Mouse (Mus musculus): ENCODE measurements at regions not wholly inside any gene's neighbourhood (a gene's known extent, or its start where the extent isn't known, plus 50 kb on each side); places are given as distances from the start of the nearest gene placed in this dataset.

DNA sequence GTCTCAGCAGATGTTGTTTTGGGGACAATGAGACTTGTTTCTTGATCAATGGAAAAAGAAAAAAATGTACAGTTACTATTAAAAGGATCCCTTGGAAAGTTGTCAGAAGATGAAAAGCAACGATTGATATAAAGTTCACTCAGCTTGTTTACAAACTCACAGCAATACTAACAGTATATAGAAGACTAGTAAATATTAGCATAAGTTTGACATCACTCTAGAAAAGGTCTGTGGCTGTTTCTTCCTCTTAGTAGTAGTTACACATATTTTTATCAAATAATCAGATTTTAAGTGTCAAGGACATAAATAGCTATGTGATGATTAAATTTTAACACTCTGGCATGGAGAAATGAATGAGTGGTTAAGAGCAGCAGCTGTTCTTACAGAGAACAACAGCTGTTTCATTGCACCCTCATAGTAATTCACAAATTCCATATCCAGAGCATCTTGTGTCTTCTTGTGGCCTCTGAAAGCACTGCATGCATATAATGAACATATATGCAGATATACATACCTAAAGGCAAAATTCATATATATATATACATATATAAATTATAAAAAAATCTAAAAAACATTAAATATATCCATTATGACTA lies 179.1 kb upstream of the Pcdh10 start:
- no peak for DNase-seq
- intact Hi-C loops (cut with DNase I) = no loop called here

DNA sequence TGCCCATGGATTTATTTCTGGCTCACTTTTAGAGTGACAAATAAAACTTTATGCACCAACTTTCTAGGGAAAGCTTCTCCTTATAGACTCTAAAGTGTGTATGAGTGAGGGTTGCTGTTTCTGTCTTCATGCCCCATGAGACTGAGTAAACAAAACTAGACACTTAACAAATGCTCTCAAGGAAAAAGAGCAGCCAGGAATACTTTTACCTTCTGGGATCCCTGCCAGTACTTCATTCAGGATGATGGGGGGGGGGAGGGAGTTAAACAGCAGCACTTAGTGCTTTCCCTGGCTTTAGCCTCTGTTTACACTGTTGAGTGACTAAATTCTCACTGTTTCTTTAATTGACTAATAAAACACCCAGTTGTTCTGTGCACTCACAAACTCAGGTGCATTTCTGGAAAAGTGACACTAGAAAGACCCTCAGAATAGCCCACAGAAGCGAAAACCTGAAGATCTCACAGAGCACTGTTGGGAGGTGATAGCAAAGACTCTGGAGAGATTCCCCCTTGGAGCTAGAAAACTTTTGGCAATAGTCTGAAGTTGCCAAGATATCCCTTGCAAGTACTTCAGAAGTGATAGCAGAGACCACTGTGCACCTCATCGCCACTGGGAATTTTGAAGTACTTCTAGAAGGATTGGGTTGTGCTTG lies 173.7 kb upstream of the Pcdh10 start:
- intact Hi-C loops (cut with DNase I) = no loop called here
- DNase-seq = no peak

DNA sequence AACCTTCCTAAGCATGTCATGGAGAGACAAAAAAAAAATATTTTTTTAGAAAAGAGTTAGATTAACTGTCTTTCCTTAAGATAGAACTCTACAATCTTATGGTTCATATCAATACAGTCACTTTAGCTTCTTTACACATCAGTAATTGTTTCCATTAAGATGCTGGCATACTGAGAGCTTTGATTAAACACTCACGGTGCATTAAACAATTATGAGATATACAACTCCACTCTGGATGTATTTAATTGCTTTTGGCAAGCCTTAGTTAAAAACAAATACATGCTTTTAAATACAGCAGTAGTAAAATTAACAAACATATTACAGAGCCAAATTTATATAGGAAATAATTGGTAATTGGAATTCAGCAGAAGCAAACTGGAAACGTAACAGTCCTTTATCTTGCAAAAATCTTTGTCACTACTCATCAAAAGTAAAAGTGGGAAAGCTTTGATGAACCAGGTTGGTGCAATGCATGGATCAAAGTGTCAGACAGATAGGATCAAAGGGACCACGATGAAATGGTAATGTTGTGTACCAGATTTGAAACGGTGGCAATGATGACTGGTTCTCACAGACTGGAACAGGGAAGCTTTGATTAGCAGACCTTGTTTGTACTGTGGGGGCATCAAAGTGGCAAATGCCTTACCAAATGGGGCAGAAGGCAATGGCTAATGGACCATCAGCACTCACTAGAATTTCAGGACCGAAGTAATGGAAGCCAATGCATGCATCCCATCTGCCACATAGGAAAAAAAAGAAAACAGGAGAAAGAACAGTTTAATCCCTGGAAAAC lies 146.4 kb upstream of the Pcdh10 start:
- intact Hi-C loops (cut with DNase I) = no loop called here
- DNase-seq = no peak

DNA sequence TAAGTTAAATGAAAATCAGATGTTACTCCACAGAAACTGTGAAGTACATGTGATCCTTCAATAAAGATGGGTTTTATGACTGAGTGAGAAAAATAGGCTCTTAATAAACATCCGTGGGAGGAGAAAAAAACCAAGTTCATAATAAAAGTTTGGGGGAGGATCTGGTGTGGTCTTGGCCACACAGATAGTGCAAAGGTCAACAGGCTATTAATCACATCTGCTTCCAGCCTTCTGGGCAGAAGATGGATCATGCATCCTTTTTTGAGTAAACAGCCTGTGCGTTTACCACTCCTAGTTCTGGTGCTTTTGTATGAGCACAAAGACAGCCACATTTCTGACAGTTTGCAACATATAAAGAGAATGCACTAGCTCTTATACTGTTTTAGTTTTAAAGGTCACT lies 139.7 kb upstream of the Pcdh10 start:
- DNase-seq = no peak
- intact Hi-C loops (cut with DNase I) = no loop called here

DNA sequence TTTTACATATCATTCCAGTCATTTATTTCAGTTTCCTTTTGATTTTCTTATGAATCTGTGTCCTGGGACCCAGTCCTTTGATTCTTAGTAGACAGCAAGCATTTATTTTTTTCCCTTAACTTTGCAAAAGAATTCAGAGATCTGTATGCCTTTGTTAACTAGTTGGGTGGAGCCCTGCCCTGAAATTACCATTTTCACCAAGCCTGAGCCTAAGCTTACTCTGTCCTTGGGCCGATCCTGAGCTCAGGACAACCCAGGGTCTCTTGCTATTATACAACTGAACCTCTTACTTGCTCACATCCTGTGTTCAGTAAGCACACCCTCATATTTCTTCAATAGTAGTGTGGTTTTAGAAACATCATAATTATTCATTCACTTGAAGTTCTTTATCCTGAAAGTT lies 132.7 kb upstream of the Pcdh10 start:
- intact Hi-C loops (cut with DNase I) = no loop called here
- DNase-seq = no peak

DNA sequence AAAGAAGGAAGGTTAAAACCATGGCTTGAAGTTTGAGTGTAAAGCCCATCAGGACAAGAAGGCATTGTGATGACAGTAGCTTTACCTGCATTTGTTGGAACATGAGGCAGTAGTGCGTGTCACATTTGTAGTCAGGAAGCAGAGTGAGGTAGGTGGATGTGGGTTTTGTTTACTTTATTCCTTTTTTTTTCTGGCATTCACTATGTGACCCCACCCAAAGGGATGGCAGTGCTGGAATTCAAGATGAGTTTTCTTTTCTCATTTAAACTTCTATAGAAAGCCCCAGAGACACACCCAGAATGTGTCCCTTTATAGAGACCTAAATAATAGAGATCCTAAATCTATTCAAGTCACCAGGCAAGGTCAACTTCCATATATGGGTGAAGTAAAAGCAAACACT lies 131.6 kb upstream of the Pcdh10 start:
- DNase-seq = no peak
- intact Hi-C loops (cut with DNase I) = no loop called here

DNA sequence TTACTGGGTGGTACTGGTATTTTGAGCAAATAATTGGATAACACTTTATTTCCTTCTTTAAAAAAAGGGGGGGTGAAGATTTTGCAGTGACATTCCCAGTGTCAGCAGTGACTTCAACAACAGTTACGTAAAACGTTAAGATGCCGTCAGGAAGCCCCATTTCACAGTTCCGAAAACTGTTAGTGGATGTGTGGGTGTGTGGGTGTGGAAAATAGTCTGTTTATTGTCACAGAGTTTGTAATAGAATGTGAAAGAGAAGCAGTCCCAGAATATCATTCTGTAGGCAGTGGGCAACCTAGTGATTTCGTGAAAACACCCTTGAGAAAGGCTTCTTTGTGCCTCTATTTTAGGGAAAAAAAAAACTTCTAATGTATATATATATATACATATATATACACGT lies 101.4 kb upstream of the Pcdh10 start:
- DNase-seq = no peak
- intact Hi-C loops (cut with DNase I) = no loop called here

DNA sequence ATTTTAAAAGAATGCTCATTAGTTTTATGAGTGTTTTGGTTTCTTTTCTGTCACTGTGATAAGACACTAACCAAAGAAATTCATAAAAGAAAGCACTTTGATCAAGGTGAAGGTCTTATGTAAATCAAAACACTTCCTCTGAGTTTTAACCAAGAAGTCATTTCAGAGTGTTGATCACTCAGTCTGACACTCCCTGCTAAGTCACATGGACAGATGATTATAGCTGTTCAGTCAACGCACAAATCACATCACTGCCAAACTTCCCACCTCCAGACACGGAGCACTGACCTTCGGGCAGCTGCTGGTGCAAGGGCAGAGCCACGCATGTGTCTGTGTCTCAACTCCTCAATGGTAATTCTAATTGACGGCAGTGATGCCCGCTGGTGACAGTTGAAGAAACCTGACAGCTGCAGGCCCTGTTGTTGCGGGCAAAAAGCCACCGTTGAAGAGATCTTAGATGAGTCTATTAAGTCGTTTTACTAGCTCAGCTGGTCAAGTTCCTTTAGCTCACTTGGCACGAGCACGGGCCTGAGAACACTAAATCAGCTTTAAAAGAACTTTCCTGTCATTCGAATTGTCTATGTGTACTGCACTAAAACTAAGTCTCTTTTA lies 80.8 kb upstream of the Pcdh10 start:
- intact Hi-C loops (cut with DNase I) = no loop called here
- peak in 1 of 2 experiments; percentile 15 for DNase-seq

DNA sequence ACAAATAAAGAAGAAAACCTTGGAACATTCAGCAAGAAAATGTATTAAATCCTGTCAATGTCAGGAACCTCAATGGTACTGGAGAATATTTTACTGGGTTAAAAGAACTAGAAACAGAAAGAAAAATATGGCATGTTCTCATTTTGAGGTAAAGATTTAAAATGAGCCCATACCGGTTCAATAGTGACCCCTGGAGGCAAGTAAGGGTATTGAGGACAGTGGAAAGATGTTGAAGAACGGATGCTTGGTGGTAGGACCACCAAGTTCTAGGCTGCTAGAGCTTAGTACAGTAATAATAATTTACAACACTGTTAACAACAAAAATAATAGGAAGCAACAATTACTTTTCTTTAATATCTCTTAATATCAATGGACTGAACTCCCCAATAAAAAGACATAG lies 58.9 kb upstream of the Pcdh10 start:
- no peak for DNase-seq
- intact Hi-C loops (cut with DNase I) = no loop called here

All from gastrocnemius, postnatal 36 days (tissue).